Mouse (Mus musculus) heart, embryonic 10.5 days (tissue): ENCODE results near the gene Caskin2. TPM values are rescaled to one million over a fixed set of nuclear protein-coding genes. Genes with fewer than 3 reads are reported as not detected.

Experiments
- DNase-seq: peaks from one replicate; pipeline ENCODE4 v3.0.0-alpha.2; 2017; ENCODE audit warnings: low spot score
- H3K27ac ChIP-seq: fragments of 300-500 bp; sonication (generic); 2 replicates; pipeline ENCODE4 v1.5.1; 2016; ENCODE audit warnings: mild to moderate bottlenecking
- H3K27me3 ChIP-seq: fragments of 300-500 bp; sonication (generic); 2 replicates; pipeline ENCODE4 v1.6.1; 2016; ENCODE audit warnings: mild to moderate bottlenecking; ENCODE audit not compliant: poor library complexity, insufficient read depth, severe bottlenecking
- H3K36me3 ChIP-seq: fragments of 300-500 bp; sonication (generic); 2 replicates; pipeline ENCODE4 v1.6.1; 2016; ENCODE audit warnings: mild to moderate bottlenecking, moderate library complexity
- H3K4me1 ChIP-seq: fragments of 300-500 bp; sonication (generic); 2 replicates; pipeline ENCODE4 v1.6.1; 2016; ENCODE audit warnings: mild to moderate bottlenecking
- H3K4me3 ChIP-seq: fragments of 300-500 bp; sonication (generic); 2 replicates; pipeline ENCODE4 v1.5.1; 2016; ENCODE audit warnings: mild to moderate bottlenecking, moderate library complexity
- H3K9me3 ChIP-seq: fragments of 300-500 bp; sonication (generic); 2 replicates; pipeline ENCODE4 v1.6.1; 2016; ENCODE audit warnings: mild to moderate bottlenecking, moderate library complexity
- WGBS: fragments of 180-500 bp; shearing (Covaris S2); methylation state at CpG from one replicate; pipeline ENCODE4 v1.1.7; 2016; 5-methylcytosine and 5-hydroxymethylcytosine counted together
- polyA plus RNA-seq: library from polyadenylated mRNA; unstranded; fragments of >200 nt; fragmentation: Nextera tagmentation; extraction: Ambion mirVana; gene quantifications from 2 replicates; pipeline ENCODE4 v1.2.1, GENCODE M21; 2016

Caskin2 gene
- polyA plus RNA-seq, 1 experiment from 2014 or later = 18.7 TPM

GRCm38 (mm10) chr11:115826487-115826886 lies 13.0 kb upstream of the Caskin2 start:
- H3K27ac ChIP-seq = peak overlapping the region; percentile 32; the same call in 1 of the 2 replicates
- no peak for DNase-seq
- H3K36me3 ChIP-seq = peaks cover 14% of the 10 kb centered on the region
- peaks cover 3% of the 10 kb centered on the region; the same call in 1 of the 2 replicates for H3K27me3 ChIP-seq
- WGBS = 54% methylated on average over 5 of the region's 5 CpGs
- H3K4me3 ChIP-seq = no peak overlapping the region
- no peaks in the 10 kb centered on the region for H3K9me3 ChIP-seq
- H3K4me1 ChIP-seq = peaks cover 76% of the 10 kb centered on the region

- Histone ChIP-seq H3K27me3 (peaks cover 3% of the 10 kb centered on the region; the same call in 1 of the 2 replicates), H3K9me3 (no peaks in the 10 kb centered on the region), H3K36me3 (peaks cover 31% of the 10 kb centered on the region), H3K27ac (peak overlapping the region; percentile 90), H3K4me3 (peak overlapping the region; percentile 87), H3K4me1 (peaks cover 64% of the 10 kb centered on the region)
- DNase-seq = no peak
- WGBS = 9% methylated on average over 11 of the region's 11 CpGs
These were observed 11.4 kb upstream of the Caskin2 start for GRCm38 (mm10) chr11:115824813-115825212.

DNA sequence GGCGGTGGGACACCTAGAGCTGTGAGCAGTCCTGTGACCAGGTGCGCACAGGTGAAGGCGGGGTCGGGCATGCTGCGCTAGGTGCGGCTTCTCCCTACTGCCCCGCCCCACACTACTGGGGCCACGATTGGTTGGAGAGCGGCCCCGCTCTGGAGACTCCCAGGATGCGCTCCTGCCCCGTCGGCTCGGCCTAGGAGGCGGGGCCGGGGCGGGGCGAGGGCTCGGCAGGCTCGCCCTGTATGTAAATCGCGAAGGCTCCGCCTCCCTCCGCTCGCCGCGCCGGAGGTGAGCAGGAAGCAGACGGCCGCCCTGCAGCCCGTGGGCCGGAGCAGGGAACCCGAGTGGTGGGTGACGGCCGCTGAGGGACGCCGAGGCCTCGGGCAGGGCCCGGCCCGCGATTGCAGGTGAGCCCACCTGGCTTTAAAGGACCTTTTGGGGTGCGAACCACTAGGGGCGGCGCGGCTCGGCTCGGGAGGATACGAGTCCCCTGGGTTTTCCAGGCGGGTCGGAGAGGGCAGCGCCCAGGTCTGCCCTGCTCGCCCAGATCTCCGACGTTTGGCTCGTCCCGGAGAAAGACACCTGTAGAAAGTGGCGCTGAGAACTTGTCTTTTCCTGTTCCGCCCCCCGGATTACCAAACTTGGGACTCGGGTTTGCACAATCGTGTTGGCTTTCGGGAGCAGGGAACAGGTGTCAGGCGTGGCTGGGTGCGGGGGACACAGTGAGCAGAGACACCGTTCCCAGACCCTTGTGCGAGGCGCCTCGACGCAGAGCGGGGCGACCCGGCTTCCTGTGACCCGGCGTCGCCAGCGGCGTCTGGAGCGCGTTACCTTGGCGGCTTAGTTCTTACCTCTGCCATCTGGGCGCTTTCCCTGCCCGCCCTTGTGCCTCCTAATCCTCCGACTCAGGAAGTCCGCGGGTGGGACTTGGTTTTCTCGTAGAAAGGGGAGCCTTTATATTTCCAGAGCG lies 10.6 kb upstream of the Caskin2 start, which contains the start of gene Llgl2:
Gene Llgl2, plus strand, starts transcription at position 276 of the 967 bp plus-strand sequence.
- WGBS = under 1% methylated on average over 87 of the region's 87 CpGs
- Histone ChIP-seq H3K36me3 (peaks cover 34% of the 10 kb centered on the region), H3K9me3 (no peaks in the 10 kb centered on the region), H3K27me3 (peaks cover 3% of the 10 kb centered on the region; the same call in 1 of the 2 replicates), H3K27ac (peak within 1 kb of the TSS; percentile 90), H3K4me3 (peak within 1 kb of the TSS; percentile 87), H3K4me1 (peaks cover 56% of the 10 kb centered on the region)
- peak; percentile 96 for DNase-seq

- H3K4me3 ChIP-seq = no peak overlapping the region
- peaks cover 29% of the 10 kb centered on the region for H3K4me1 ChIP-seq
- H3K27ac ChIP-seq = no peak overlapping the region
- peaks cover 61% of the 10 kb centered on the region for H3K36me3 ChIP-seq
- DNase-seq = no peak
- 55% methylated on average over 4 of the region's 4 CpGs for WGBS
- H3K27me3 ChIP-seq = peaks cover 3% of the 10 kb centered on the region; the same call in 1 of the 2 replicates
- H3K9me3 ChIP-seq = no peaks in the 10 kb centered on the region
These were observed 7.6 kb upstream of the Caskin2 start for GRCm38 (mm10) chr11:115821001-115821400.

GRCm38 (mm10) chr11:115819915-115820623 lies 6.6 kb upstream of the Caskin2 start:
- H3K36me3 ChIP-seq = peaks cover 62% of the 10 kb centered on the region
- 84% methylated on average over 16 of the region's 16 CpGs for WGBS
- no peaks in the 10 kb centered on the region for H3K9me3 ChIP-seq
- no peak overlapping the region for H3K4me3 ChIP-seq
- H3K27ac ChIP-seq = no peak overlapping the region
- H3K27me3 ChIP-seq = peaks cover 3% of the 10 kb centered on the region; the same call in 1 of the 2 replicates
- no peak for DNase-seq
- H3K4me1 ChIP-seq = peaks cover 36% of the 10 kb centered on the region

- Histone ChIP-seq H3K4me1 (peaks cover 31% of the 10 kb centered on the region), H3K36me3 (peaks cover 56% of the 10 kb centered on the region), H3K27ac (no peak overlapping the region), H3K27me3 (no peaks in the 10 kb centered on the region), H3K9me3 (no peaks in the 10 kb centered on the region), H3K4me3 (no peak overlapping the region)
- WGBS = 86% methylated on average over 5 of the region's 5 CpGs
- no peak for DNase-seq
These were observed 3.9 kb upstream of the Caskin2 start for GRCm38 (mm10) chr11:115817331-115817730.

GRCm38 (mm10) chr11:115814605-115815450 lies 1.4 kb upstream of the Caskin2 start, which contains the start of gene Tsen54:
Tsen54 (plus strand) TSS chr11:115814724.
- peaks cover 55% of the 10 kb centered on the region for H3K36me3 ChIP-seq
- H3K9me3 ChIP-seq = no peaks in the 10 kb centered on the region
- DNase-seq = peak; percentile 93
- under 1% methylated on average over 82 of the region's 84 CpGs for WGBS
- H3K4me1 ChIP-seq = peaks cover 52% of the 10 kb centered on the region
- H3K27ac ChIP-seq = peak within 1 kb of the TSS; percentile 93
- no peaks in the 10 kb centered on the region for H3K27me3 ChIP-seq
- peak within 1 kb of the TSS; percentile 95 for H3K4me3 ChIP-seq

GRCm38 (mm10) chr11:115812533-115813420 lies 662 bp downstream of the Caskin2 start:
- 3% methylated on average over 28 of the region's 28 CpGs for WGBS
- H3K4me3 ChIP-seq = peak overlapping the region; percentile 95
- H3K27me3 ChIP-seq = no peaks in the 10 kb centered on the region
- H3K4me1 ChIP-seq = peaks cover 72% of the 10 kb centered on the region
- DNase-seq = no peak
- H3K36me3 ChIP-seq = peaks cover 59% of the 10 kb centered on the region
- peak overlapping the region; percentile 93 for H3K27ac ChIP-seq
- H3K9me3 ChIP-seq = no peaks in the 10 kb centered on the region

DNA sequence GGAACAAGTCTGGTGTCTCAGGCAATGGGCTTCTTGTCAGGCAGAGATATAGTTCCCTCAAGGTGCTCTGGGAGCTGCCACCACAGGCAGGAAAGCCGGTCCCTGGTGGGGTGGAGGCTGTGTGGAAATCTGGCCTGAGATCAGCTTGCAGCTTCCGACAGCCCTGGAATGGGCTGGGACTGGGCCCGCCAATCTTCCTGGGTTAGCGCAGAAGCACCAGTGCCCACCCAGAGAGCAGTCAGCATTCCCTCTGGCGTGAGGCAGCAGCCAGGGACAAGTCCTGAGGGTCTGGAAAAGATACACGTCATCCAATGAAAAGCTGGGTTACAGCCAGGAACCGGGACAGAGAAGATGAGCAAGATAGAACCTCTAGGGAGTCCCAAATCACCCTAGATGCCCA lies 1.3 kb downstream of the Caskin2 start:
- H3K4me3 ChIP-seq = peak overlapping the region; percentile 95
- H3K36me3 ChIP-seq = peaks cover 60% of the 10 kb centered on the region
- H3K27ac ChIP-seq = peak overlapping the region; percentile 93
- H3K9me3 ChIP-seq = no peaks in the 10 kb centered on the region
- WGBS = 26% methylated on average over 7 of the region's 7 CpGs
- H3K4me1 ChIP-seq = peaks cover 79% of the 10 kb centered on the region
- no peaks in the 10 kb centered on the region for H3K27me3 ChIP-seq
- DNase-seq = no peak

DNA sequence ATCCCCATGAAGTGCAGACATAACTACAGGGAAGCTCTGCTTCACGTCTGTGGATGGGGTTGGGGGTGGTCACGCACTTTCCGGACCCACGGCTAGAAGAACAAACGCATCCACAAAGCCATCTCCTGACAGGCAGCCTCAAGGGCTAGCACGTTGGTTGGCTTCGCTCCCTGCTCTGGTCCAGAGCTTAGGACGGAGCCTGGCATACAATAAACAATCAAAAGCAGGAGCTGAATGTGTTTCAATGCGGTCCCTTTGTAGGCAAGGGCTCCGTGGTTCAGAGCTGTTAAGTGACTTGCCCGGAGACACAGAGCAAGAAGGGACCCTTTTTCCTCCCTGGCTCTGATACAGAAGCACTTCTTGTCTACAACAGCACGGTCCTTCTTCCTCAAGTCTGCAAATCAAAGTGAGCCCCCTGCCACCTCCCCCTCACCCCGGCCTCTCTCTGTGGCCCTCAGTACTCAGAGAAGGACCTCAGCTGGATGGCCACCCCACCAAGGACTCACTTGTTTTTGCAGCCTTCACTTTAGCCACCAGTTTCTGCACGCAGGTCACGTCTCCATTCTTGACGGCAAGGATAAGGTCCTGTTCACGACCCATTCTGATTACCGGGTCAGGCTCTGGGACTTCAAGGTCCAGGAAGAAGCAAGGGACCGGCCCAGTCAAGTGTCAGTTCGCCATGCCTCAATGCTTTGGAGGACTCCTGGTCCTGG lies 1.9 kb downstream of the Caskin2 start:
- Histone ChIP-seq H3K4me3 (peak overlapping the region; percentile 95), H3K36me3 (peaks cover 60% of the 10 kb centered on the region), H3K9me3 (no peaks in the 10 kb centered on the region), H3K4me1 (peaks cover 82% of the 10 kb centered on the region), H3K27ac (peak overlapping the region; percentile 93), H3K27me3 (no peaks in the 10 kb centered on the region)
- 75% methylated on average over 20 of the region's 20 CpGs for WGBS
- DNase-seq = no peak

DNA sequence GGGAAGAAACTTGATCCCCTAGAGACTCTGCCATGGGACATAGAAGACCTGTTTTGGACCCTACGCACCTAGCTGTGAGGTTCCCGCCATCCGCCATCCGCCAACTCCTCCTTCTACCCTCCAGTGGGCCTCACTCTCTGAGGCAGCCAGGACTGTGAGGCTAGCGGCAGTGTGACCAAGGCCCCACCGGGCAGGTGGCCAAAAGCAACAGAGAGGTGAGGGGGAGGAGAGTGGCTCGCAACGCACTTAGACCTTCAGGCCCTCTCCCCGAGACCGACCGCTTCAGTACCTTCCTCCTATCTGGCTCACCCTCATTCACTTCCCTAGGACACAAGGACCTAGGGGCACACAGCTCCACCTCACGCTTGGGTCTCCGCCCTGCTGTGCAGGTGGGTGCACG lies 3.1 kb downstream of the Caskin2 start:
- Histone ChIP-seq H3K27ac (peak overlapping the region; percentile 86), H3K9me3 (no peaks in the 10 kb centered on the region), H3K27me3 (no peaks in the 10 kb centered on the region), H3K4me3 (peak overlapping the region; percentile 95), H3K36me3 (peaks cover 64% of the 10 kb centered on the region), H3K4me1 (peaks cover 77% of the 10 kb centered on the region)
- no peak for DNase-seq
- 69% methylated on average over 14 of the region's 14 CpGs for WGBS
